Mouse (Mus musculus): Measurements from ENCODE around the gene Mast1. TPM values are rescaled to one million over a fixed set of nuclear protein-coding genes. Genes with fewer than 3 reads are reported as not detected.

The Mast1 gene
- polyA plus RNA-seq, 1 experiment from 2014 or later, result 0.60 TPM

DNA sequence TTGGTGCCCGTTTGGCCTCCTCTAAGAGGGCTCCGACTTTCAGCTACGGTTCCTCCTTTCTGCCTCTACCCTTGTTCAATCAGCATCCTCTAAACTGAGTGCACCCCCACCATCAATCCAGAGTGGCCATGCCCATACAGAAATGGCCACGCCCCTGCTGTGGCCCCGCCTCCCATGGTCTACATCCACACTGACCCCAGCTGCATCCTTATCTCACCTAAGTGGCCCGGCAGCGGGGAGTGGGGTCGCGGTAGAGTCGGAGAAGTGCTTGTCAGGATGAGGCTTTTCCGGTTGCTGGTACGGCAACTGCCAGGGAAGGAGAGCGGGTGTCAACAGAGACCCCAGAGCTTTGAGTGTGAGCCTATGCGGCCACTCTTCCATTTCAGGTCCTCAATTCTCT is 1.7 kb downstream of the Mast1 start:
- Histone ChIP-seq H3K4me2 (peak overlapping the region; percentile 30; the same call in 1 of the 2 replicates), H3K9me3 (no peaks in the 10 kb centered on the region), H3K27me3 (peaks cover 88% of the 10 kb centered on the region), H3K9ac (replicated peaks) (no peak overlapping the region), H3K36me3 (no peaks in the 10 kb centered on the region), H3K4me1 (replicated peaks) (peaks cover 24% of the 10 kb centered on the region), H3K4me3 (replicated peaks) (peak overlapping the region; percentile 6; the same call in 1 of the 2 replicates), H3K27ac (no peak overlapping the region)
- 6% methylated on average over 14 of the region's 14 CpGs for WGBS
- ATAC-seq (ENCODE audit: insufficient number of reproducible peaks, insufficient read depth, low FRiP score, low TSS enrichment, low read depth), result no peak

DNA sequence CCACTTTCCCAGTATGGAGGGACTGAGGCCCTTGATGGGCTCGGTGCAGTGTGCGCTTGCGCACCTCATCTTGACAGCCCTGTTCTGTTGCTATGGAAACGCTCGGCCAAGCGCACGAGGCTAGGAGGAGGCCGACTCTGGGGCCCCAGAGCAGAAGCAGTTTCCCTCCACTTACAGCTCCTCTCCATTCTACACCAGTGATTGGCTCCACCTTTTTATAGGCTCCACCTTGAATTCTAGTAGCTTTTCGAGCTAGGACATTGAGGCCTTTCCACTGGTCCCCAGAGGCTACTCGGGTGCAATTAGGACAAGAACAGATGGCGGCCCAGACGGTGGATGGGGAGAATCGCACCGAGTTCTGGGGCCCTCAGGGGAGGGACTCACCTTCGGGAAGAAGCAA is 2.3 kb downstream of the Mast1 start:
- Histone ChIP-seq H3K36me3 (no peaks in the 10 kb centered on the region), H3K4me3 (replicated peaks) (peak overlapping the region; percentile 6; the same call in 1 of the 2 replicates), H3K9ac (replicated peaks) (no peak overlapping the region), H3K4me1 (replicated peaks) (peaks cover 24% of the 10 kb centered on the region), H3K27me3 (peaks cover 91% of the 10 kb centered on the region), H3K4me2 (peak overlapping the region; percentile 30), H3K9me3 (no peaks in the 10 kb centered on the region), H3K27ac (no peak overlapping the region)
- peak; percentile 40 for ATAC-seq (ENCODE audit: insufficient number of reproducible peaks, insufficient read depth, low FRiP score, low TSS enrichment, low read depth)
- WGBS, result under 1% methylated on average over 15 of the region's 15 CpGs

DNA sequence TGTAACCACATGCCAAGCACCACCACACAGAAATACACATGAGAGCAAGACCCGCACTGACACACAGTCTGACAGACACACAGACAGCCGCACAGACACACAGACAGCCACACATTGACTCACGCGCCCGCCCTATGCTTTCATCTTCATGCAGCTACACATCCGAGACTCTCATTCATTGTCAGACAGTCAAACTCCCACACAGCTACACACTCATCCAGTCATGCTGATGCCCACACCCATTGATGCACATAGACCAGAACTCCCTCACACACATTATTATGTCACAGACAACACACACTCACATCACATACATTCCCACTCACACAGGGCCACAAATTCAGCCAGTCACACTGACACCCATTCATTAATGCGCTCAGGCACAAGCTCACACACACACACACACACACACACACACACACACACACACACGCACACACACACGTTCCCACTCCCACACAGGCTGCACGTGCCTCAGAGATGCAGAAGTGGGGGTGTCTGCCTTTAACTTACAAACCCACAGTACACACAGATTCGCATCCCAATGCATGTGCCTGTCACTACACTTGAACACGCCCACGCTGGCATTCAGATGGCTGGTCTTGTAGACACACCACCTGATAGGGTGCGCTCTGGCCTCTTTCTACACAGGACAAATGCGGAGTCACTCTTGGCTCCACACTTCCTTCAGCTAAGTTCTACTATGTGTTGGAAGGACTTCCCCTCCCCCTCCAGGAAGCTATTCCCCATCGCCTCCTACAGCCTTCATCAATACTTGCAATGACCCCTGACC is 3.2 kb downstream of the Mast1 start:
- Histone ChIP-seq H3K9me3 (no peaks in the 10 kb centered on the region), H3K4me3 (replicated peaks) (no peak overlapping the region), H3K27me3 (peaks cover 91% of the 10 kb centered on the region), H3K4me2 (no peak overlapping the region), H3K27ac (no peak overlapping the region), H3K4me1 (replicated peaks) (peaks cover 28% of the 10 kb centered on the region), H3K36me3 (no peaks in the 10 kb centered on the region), H3K9ac (replicated peaks) (no peak overlapping the region)
- 77% methylated on average over 16 of the region's 16 CpGs for WGBS
- no peak for ATAC-seq (ENCODE audit: insufficient number of reproducible peaks, insufficient read depth, low FRiP score, low TSS enrichment, low read depth)

DNA sequence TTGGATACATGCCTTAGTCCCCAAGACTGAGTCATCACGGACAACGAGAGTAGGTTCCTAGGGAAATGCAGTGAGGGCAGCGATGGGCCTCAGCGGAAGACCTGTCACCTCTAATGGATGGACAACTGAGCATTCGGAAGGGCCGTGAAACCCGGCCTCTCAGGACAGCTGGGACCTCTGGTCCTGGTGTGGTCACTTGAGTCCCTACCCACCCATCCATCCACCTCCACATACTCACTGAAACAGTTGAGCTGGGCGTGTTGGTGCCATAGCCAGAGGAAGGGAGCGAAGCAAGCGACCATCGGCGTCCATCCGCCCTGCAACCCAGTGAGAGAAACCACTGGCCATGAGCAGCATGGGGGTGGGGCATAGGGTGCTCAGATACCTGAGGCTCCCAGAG is 6.6 kb downstream of the Mast1 start:
- no peak overlapping the region for H3K4me2 ChIP-seq
- H3K36me3 ChIP-seq, result no peaks in the 10 kb centered on the region
- WGBS, result 89% methylated on average over 13 of the region's 13 CpGs
- peaks cover 81% of the 10 kb centered on the region for H3K27me3 ChIP-seq
- H3K27ac ChIP-seq, result no peak overlapping the region
- H3K4me3 ChIP-seq (replicated peaks), result no peak overlapping the region
- ATAC-seq (ENCODE audit: insufficient number of reproducible peaks, insufficient read depth, low FRiP score, low TSS enrichment, low read depth), result no peak
- no peaks in the 10 kb centered on the region for H3K9me3 ChIP-seq
- no peak overlapping the region for H3K9ac ChIP-seq (replicated peaks)
- H3K4me1 ChIP-seq (replicated peaks), result peaks cover 23% of the 10 kb centered on the region

DNA sequence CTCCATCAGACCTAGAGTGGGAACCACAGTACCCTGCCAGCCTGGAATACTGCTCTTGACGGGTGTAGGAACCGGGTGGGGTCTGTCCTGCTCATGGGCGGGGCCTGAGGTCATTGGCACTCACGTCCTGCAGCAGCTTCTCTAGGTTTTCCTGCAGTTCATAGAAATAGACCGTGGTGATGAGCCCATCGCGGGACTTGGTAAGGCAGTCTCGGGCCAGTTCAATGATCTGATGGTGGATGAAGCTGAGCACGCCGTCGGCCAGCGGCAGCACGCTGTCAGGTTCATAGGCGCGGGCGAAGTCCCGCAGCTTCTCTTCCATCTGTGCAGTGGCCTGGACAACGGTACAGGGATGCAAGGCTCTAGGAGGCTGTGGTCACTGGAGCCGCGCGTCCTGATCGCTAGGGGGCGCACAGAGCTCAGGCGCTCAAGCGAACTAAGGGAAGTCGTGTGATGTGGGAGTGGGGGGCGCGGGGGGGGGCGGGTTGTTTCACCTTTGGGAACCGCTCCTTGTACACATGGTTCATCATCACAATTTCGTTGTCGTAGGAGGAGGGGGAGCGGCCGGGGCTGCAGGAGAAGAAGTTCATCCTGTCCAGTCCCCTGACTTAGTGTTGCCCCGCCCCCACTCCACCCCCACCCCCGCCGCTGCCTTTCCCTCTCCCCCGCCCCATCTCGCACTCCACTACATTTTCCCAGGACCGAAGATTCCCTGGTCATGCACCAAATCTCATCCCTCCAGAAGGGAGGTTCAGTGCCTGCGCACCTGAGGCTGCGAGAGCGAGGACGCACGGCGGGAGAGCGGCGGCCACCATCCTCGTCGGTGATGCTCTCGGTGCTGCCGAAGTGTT is 8.5 kb downstream of the Mast1 start:
- H3K36me3 ChIP-seq, result no peaks in the 10 kb centered on the region
- H3K27me3 ChIP-seq, result peaks cover 77% of the 10 kb centered on the region
- H3K4me1 ChIP-seq (replicated peaks), result peaks cover 10% of the 10 kb centered on the region; the same call in 1 of the 2 replicates
- H3K9me3 ChIP-seq, result no peaks in the 10 kb centered on the region
- no peak overlapping the region for H3K27ac ChIP-seq
- H3K4me2 ChIP-seq, result peak overlapping the region; percentile 81
- ATAC-seq (ENCODE audit: insufficient number of reproducible peaks, insufficient read depth, low FRiP score, low TSS enrichment, low read depth), result peak; percentile 67; the same call in 1 of the 2 replicates
- 2% methylated on average over 52 of the region's 52 CpGs for WGBS
- no peak overlapping the region for H3K9ac ChIP-seq (replicated peaks)
- peak overlapping the region; percentile 42 for H3K4me3 ChIP-seq (replicated peaks)

DNA sequence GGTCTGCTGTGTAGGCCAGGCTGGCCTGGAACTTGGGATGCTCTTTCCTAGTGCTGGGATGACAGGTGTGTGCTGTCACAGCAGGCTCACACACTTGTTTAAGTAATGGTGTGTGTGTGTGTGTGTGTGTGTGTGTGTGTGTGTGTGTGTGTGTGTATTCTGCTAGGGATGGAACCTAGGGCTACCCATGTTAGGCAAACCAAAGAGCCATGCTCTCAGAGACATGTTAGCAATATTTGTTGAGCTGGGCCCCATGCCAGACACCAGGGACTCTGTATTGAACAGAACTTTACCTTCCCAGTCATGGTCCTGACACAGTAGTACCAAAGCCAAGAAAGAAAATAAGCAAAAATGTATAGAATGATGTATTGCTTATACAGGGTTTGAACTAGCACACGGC is 9.6 kb downstream of the Mast1 start:
- no peak overlapping the region for H3K27ac ChIP-seq
- no peak for ATAC-seq (ENCODE audit: insufficient number of reproducible peaks, insufficient read depth, low FRiP score, low TSS enrichment, low read depth)
- no peak overlapping the region for H3K9ac ChIP-seq (replicated peaks)
- H3K4me3 ChIP-seq (replicated peaks), result no peak overlapping the region
- no peaks in the 10 kb centered on the region for H3K36me3 ChIP-seq
- peaks cover 10% of the 10 kb centered on the region; the same call in 1 of the 2 replicates for H3K4me1 ChIP-seq (replicated peaks)
- H3K9me3 ChIP-seq, result no peaks in the 10 kb centered on the region
- H3K27me3 ChIP-seq, result peaks cover 77% of the 10 kb centered on the region
- 81% methylated on average over 1 of the region's 1 CpGs for WGBS
- no peak overlapping the region for H3K4me2 ChIP-seq

DNA sequence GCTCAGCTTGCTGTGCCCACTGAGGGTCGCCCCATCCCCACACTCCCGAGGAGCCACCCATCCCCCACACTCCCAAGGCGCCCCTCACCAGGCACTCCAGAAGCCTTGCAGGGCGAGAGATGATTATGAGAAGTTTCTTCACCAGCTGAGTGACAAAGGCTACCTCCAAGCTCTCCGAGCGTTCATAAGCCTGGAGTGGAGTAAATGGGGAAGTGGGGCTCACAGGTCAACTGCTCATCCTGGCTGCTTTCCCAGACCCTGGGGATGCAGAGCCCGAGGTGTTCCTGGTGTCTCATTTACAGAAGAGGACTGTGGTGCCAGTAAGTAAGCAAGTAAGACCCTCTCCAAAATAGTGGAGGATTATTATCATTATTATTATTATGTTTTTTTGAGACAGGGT is 11.6 kb downstream of the Mast1 start:
- Histone ChIP-seq H3K27ac (no peak overlapping the region), H3K4me1 (replicated peaks) (peaks cover 10% of the 10 kb centered on the region; the same call in 1 of the 2 replicates), H3K9ac (replicated peaks) (no peak overlapping the region), H3K4me2 (no peak overlapping the region), H3K27me3 (peaks cover 69% of the 10 kb centered on the region), H3K4me3 (replicated peaks) (no peak overlapping the region), H3K9me3 (no peaks in the 10 kb centered on the region), H3K36me3 (no peaks in the 10 kb centered on the region)
- WGBS, result 71% methylated on average over 7 of the region's 7 CpGs
- ATAC-seq (ENCODE audit: insufficient number of reproducible peaks, insufficient read depth, low FRiP score, low TSS enrichment, low read depth), result no peak

DNA sequence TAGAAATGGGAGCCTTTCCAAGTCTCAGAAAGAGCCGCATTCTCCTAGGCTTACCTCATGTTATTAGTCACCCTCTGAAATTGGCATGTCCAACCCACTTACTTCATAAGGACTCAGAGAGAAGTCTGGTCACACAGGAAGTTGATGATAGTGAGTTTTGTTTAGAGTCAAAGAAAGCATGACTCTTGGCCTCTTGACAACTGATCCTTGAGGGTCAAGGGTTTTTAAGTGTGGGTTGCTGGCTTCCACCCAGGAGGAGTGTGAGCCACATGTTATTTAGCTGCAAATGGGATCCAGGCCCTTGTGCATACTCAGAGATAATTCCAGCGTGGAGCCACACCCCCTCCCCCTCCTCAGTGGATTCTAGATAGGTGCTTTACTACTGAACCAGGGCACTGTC is 15.6 kb downstream of the Mast1 start:
- no peaks in the 10 kb centered on the region; the same call in 1 of the 2 replicates for H3K4me1 ChIP-seq (replicated peaks)
- no peak overlapping the region for H3K4me3 ChIP-seq (replicated peaks)
- peaks cover 73% of the 10 kb centered on the region for H3K27me3 ChIP-seq
- ATAC-seq (ENCODE audit: insufficient number of reproducible peaks, insufficient read depth, low FRiP score, low TSS enrichment, low read depth), result no peak
- H3K4me2 ChIP-seq, result no peak overlapping the region
- no peak overlapping the region for H3K27ac ChIP-seq
- no peaks in the 10 kb centered on the region for H3K9me3 ChIP-seq
- H3K36me3 ChIP-seq, result no peaks in the 10 kb centered on the region
- H3K9ac ChIP-seq (replicated peaks), result no peak overlapping the region
- WGBS, result 76% methylated on average over 2 of the region's 2 CpGs

DNA sequence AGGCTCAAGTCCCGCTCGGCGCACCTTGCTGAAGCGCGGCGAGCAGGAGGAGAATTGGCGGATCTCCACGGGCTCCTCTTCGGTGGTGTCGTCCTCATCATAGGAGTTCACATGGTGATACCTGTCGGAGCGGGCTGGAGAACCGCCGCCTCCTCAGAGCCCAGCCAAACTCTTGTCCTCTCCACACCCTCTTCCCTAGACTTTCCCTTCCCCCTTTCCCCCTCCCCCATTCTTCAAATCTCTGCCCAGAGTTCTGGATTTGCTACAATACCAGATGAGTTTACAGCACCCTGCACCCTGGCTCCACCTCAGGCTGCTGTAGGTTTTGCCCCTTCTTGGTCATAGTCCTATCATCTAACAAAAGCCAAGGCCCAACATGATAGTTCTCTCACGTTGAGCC is 18.5 kb downstream of the Mast1 start:
- Histone ChIP-seq H3K9ac (replicated peaks) (no peak overlapping the region), H3K36me3 (no peaks in the 10 kb centered on the region), H3K4me1 (replicated peaks) (no peaks in the 10 kb centered on the region; the same call in 1 of the 2 replicates), H3K4me2 (no peak overlapping the region), H3K27ac (no peak overlapping the region), H3K9me3 (peaks cover 8% of the 10 kb centered on the region), H3K27me3 (peaks cover 77% of the 10 kb centered on the region), H3K4me3 (replicated peaks) (no peak overlapping the region)
- ATAC-seq (ENCODE audit: insufficient number of reproducible peaks, insufficient read depth, low FRiP score, low TSS enrichment, low read depth), result no peak
- 89% methylated on average over 15 of the region's 15 CpGs for WGBS

DNA sequence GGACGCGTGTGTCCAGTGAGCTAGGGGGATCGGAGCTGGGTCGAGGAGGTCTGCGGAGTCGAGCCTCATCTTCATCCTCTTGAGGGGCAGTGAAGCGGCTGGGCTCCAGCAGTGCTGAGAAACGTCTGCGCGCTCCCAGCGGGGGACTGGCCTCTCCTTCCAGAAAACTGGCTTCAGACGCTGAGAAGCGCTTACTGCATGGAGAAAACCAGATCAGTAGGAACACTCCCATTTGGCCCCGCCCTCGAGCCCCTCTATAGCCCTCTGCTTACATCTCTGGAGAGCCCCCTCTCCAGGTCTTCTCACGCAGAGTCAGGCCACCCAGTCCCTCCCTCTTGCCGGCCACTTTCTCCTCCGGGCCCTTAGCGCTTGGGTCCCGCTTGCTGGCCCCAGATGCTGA is 19.4 kb downstream of the Mast1 start:
- 28% methylated on average over 20 of the region's 20 CpGs for WGBS
- Histone ChIP-seq H3K4me3 (replicated peaks) (no peak overlapping the region), H3K27me3 (peaks cover 83% of the 10 kb centered on the region)

DNA sequence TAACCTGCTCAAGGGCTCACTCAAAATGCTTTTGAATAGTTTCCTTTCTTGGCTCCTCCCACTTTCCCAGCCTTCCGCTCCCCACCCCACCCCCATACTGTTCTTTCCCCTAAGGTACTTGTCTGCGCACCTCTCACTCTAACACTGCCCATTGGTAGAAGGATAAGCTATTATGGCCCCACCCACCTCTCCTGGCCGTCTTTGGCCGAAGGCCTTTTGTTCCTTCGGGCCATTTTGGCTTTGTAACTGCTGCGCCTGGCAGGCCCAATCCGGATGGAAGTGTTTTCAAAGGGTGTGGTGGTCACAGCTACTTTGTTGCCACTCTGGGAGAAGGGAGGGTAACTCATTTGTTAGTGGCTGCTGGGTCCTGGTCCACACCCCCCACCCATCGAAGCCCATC is 21.9 kb downstream of the Mast1 start:
- Histone ChIP-seq H3K27ac (no peak overlapping the region), H3K4me3 (replicated peaks) (no peak overlapping the region), H3K4me1 (replicated peaks) (peaks cover 11% of the 10 kb centered on the region), H3K9me3 (peaks cover 8% of the 10 kb centered on the region), H3K4me2 (no peak overlapping the region), H3K36me3 (peaks cover 4% of the 10 kb centered on the region; the same call in 1 of the 2 replicates), H3K27me3 (peaks cover 95% of the 10 kb centered on the region), H3K9ac (replicated peaks) (no peak overlapping the region)
- 84% methylated on average over 8 of the region's 8 CpGs for WGBS
- ATAC-seq (ENCODE audit: insufficient number of reproducible peaks, insufficient read depth, low FRiP score, low TSS enrichment, low read depth), result no peak

More for the DNA sequence above, 19.4 kb downstream of the Mast1 start:
- Histone ChIP-seq H3K36me3 (no peaks in the 10 kb centered on the region), H3K4me1 (replicated peaks) (peaks cover 4% of the 10 kb centered on the region), H3K4me2 (0 out of 2 replicates have a peak overlapping the region, but pooled peaks have one; percentile 8), H3K27ac (no peak overlapping the region), H3K9me3 (peaks cover 8% of the 10 kb centered on the region), H3K9ac (replicated peaks) (no peak overlapping the region)
- ATAC-seq (ENCODE audit: insufficient number of reproducible peaks, insufficient read depth, low FRiP score, low TSS enrichment, low read depth), result no peak
